Mouse (Mus musculus) layer of hippocampus, postnatal 36 days (tissue): ENCODE data around the gene Rnf40. TPM values are rescaled to one million over a fixed set of nuclear protein-coding genes. Genes with fewer than 3 reads are reported as not detected.
"Not testable (repeated sequence)": the region's sequence is repeated elsewhere in the genome, so short reads cannot be mapped to it uniquely, and the experiment has no call there.

Experiments
- DNase-seq, 2 experiments: peaks; one replicate each; pipeline ENCODE4 v3.0.0; 2022
- total RNA-seq, 2 experiments: library from RNA; stranded (reverse); gene quantifications; 2 replicates each; pipeline ENCODE4 v1.2.3; 2021

Rnf40 gene
- total RNA-seq, 2 experiments from 2014 or later, result 64.2 to 66.7 TPM

GRCm38 (mm10) chr7:127604256-127604655 is 15.7 kb downstream of the Rnf40 start:
- DNase-seq, result no peak

DNA sequence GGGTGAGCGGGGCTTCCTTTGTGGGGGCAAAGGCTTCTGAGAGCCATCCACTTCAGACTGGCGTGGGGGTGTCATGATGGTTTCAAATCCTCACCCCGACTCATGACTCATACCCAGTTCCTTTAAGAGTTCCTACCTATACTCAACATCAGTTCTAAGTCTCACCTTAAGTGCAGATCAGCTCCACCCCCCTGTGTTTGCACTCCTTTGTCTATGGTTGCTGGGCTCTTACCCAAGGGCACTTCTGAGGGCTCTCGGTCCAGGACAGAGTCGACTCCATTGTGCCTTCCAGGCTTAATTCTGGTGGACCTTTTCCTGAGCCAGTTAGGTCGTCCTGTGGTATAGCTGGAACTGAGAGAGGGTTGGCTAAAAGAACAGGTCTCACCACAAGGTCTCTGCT is 18.6 kb downstream of the Rnf40 start:
- DNase-seq, result no peak

- DNase-seq, result no peak
Observed at GRCm38 (mm10) chr7:127611011-127611410, 22.4 kb downstream of the Rnf40 start.

DNA sequence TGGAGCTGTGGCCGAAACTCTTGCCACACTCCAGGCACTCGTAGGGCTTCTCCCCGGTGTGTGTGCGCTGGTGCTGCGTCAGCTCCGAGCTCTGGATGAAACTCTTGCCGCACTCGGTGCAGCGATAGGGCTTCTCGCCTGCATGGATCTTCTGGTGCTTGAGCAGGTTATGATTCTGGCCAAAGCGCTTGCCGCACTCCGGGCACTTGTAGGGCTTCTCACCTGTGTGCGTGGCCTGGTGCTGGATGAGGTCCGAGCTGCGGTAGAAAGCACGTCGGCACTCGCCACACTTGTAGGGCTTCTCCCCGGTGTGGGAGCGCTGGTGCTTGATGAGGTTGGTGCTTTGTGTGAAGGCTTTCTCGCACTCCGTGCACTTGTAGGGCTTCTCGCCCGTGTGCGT is 23.0 kb downstream of the Rnf40 start:
- no peak for DNase-seq

- no peak for DNase-seq
Observed at GRCm38 (mm10) chr7:127613501-127613900, 24.9 kb downstream of the Rnf40 start.

DNA sequence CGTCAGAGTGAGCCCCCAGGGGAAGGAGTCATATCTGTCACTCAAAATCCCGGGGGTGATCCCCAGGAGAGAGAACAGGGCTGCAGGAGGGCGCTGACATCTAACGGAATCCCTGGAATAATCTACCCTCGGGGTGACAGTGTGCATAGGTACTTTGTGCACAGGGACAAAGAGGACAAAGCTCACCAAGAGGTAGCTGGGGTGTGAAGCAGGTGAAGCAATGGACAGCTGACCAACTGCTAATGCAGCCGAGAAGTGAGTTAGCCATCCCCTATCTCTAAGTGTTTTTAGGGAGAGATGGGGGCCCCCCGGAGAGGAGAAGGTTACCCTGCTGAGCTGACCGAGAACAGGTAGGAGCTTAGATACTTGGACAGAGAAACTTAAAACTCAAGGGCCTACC is 25.5 kb downstream of the Rnf40 start:
- no peak for DNase-seq

GRCm38 (mm10) chr7:127614511-127614890 is 25.9 kb downstream of the Rnf40 start:
- no peak for DNase-seq

DNA sequence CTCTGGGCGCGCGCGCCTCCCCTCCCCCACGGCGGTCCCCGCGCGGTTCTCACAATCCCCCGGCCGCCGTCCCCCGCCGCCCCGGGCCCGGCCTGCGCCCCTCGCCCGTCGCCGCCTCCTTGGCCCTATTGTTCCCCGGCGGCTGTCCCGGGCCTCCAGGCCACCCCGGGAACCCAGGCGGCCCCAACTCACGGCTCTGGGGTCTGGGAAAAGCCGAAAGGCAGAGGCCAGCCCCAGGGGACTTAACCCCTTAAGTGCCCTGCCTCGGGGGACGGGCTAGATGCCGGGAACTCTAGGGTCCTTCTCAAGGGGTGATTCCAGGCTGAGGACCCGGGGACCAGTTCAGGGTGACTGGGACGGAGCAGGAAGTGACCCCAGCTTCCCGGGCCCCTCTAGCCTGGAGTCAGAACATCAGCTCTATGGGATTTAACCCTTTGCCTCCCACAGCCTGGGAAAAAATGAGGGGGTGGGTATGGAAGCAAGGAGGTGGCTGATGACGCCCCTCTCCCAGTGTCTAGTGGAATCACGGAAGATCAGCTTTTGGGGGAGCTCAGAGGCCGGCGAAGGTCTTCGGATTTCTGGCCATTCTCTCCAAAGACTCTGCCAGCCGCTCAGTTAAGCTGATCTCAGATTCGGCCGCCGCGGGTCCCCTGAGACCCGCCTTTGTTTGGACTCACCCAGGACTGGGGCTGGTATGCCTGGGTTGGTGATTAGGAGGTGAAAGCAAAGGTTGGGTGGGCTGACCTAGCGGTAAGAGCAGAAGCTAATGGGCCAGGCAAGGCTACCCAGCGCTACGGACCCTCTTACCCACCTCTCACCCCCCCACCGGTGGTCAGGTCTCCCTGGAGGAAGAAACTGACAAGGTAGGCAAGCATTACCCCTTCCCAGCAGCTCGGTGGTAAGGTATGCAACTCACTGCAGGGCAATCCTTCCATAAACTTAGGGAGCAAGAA is 26.6 kb downstream of the Rnf40 start, which contains the start of gene Zfp629:
Gene Zfp629 (minus strand): TSS at position 907 of the 953 bp plus-strand sequence.
- peak; percentile 72 to 77 for DNase-seq

DNA sequence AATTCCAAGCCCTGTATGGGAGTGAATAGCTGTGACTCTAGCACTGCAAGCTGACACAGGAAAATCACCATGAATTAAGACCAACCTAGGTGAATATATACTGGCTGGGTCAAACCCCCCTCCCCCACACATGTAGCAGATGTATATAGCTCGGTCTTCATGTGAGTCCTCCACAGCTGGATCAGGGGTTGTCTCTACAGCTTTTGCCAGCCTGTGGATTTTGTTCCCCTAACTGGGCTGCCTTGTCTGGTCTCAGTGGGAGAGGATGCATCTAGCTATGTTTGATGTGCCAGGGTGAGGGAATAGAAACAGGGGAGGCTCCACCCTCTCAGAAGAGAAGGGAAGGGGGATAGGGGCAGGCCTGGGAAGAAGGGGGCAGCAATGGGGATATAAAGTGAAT is 27.8 kb downstream of the Rnf40 start:
- no peak for DNase-seq

DNA sequence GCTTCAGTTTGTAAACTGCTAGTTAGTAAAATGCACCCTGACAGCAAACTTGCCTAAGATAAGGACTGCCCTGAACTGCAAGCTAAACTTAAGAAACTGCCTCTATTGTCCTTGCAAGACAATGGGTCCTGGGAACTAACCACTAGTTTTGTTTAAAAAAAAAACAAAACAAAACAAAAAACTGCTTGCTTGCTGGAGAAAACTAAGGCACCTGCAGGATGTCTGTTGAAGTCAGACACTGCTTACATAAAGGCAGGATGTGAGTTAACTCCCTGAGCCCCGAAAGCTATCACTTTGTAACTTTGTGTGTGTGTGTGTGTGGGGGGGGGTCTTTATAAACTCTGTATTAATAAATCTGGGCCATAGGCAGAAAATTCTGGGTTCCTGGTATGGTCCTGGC is 28.3 kb downstream of the Rnf40 start:
- no peak for DNase-seq

- DNase-seq, result no peak
Observed at GRCm38 (mm10) chr7:127617962-127618361, 29.4 kb downstream of the Rnf40 start.

- DNase-seq, result not testable (repeated sequence)
Observed at GRCm38 (mm10) chr7:127618402-127618801, 29.8 kb downstream of the Rnf40 start.

GRCm38 (mm10) chr7:127626039-127626438 is 37.5 kb downstream of the Rnf40 start:
- no peak for DNase-seq

DNA sequence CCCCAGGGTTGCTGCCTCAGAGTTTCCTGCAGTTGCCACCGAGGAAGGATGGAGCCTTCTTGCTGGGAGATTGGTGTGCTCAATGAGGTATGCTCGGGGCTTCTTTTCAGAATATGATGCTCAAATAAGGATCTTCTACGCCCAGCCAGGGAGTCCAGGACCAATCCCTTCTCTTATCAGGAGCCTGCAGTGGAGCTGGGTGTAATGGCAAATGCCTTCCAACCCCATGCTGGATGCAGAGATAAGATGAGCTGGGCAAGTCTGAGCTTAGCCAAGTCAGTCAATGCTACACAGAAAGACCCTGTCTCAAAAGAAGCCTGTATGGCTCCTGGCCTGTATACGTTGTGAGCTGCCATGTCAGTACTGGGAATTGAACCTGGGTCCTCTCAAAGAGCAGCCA is 37.9 kb downstream of the Rnf40 start:
- DNase-seq, result no peak

GRCm38 (mm10) chr7:127628646-127629045 is 40.1 kb downstream of the Rnf40 start:
- no peak for DNase-seq

DNA sequence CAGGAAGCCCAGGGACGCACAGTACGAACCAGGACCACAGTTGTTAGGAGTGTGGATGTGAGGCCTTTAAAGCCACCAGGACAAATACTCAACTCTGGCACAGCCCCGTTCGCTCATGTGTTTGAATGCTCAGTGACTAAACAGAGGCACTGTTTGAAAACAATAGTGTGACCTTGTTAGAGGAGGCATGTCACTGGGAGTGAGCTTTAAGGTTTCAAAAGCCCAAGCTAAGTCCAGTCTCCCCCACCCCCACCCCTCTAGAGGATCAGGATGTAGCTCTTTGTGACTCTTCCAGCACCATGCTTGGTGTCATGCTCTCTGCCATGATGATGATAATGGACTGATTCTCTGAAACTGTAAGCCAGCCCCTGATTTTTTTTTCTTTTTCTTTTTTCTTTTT is 42.8 kb downstream of the Rnf40 start:
- no peak for DNase-seq

DNA sequence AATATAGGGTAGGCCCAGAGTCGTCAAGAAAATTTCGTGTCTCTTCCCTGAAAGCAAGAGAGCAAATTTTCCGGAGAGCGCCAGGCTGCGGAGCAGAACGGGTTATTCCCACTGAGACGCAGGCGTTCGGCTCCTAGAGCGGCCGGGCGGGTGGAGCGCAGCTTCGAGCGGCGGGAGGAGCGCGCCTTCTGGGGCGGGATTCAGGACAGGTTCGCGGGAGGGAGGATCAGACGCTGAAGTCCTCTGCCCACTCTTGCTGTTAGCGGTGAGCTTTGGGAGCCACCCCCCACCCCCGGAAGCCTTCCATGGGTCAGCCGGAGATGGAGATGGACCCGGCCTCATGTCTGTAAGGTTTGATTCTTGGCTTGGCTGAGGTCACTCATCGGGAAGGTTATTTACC is 48.4 kb downstream of the Rnf40 start:
- DNase-seq, result peak; percentile 77 to 80

DNA sequence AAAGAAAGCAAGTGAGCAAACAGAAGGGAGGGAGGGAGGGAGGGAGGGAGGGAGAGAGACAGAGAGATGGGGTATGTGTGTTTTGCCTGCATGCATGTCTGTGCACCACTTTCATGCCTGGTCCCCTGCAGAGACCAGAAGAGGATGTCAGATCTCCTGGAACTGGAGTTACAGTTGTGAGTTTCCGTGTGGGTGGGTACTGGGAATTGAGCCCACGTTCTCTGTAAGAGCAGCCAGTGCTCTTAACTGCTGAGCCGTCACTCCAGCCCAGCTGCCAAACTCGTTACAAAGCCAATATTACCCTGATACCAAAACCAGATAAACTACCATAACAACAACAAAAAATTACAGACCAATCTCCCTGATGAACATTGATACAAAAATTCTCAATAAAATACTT is 52.7 kb downstream of the Rnf40 start:
- peak in 1 of 2 experiments; percentile 33 for DNase-seq

DNA sequence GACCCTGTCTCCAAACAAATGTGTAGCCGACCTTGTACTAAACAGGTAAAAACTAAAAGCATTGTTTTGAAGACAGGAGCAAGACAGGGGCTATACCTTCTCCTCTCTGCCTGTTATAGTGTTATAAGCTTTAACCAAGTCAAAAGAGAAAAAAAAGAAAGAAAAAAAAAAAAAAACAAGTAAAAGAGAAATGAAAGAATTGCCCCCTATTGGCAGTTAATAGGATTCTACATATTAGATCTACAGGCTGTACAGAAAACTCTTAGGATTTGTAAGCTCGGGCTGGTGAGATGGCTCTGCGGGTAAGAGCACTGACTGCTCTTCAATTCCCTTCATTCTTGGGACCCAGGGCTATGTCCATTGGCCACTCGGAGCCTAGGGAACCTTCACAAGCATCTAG is 53.7 kb downstream of the Rnf40 start:
- no peak for DNase-seq

GRCm38 (mm10) chr7:127646363-127646762 is 57.8 kb downstream of the Rnf40 start:
- DNase-seq, result no peak

DNA sequence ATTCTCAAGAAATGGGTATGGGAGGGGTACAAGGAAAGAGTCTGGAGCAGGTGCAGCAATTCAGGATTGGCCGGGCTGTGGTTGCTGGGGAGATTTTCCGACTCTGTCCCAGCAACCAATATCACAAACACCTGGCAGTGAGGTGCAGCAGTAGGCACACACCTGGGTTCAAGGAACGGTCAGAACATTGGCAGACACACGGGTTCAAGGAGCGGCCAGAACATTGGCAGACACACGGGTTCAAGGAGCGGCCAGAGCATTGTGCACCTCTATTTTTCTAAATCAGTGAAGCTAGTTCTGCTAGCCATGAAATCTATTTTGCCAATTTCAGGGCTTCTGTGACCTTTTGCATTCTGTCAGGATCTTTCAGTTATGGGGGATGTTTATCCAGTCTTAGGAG is 59.0 kb downstream of the Rnf40 start:
- not testable (repeated sequence) for DNase-seq

DNA sequence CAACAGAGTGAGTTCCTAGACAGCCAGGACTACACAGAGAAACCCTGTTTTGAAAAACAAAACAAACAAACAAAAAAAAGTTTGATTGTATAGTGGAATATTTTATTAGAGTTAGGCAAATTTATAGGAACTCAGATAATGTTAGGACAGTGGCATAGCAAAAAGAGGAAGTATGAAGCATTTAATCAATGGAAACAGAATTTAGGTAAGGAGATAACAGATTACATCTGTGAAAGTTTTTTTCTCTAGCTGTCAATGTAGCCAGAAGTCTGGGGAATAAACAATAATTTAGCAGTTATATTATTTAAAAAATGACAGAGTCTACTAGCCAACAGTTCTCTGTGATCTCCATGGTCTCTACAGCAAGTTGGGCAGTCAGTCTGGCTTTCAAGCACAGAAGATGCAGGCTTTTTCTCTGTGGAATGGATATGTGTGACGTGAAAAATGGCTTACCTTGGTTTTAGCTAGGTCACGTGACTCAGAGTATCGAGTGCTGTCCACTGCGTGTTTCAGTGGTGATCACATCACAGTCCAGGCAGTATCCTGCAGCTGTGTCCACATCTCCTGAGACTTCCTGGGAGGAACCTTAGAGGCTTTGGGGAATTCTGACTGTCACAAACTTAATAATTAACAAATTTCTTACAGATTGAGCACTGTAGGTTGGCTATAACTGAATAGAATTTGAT is 60.1 kb downstream of the Rnf40 start:
- DNase-seq, result no peak

DNA sequence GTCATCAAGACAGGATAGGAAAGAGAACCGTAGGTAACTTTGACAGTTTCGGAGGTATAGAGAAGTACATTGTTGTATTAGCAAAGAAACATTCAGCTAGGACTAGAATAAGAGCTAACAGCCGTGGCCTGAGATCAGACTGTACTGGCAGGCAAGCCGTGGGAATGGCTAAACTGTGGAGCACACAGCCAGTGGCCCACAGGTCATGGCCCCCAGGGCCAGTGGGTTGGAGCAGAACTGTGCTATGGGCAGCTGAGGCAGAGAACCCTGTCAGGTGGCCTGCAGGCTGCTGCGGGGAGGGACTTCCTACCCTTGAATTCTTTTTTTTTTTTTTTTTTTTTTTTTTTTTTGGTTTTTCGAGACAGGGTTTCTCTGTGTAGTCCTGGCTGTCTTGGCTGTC is 60.6 kb downstream of the Rnf40 start:
- no peak for DNase-seq

GRCm38 (mm10) chr7:127651624-127652023 is 63.1 kb downstream of the Rnf40 start:
- DNase-seq, result no peak
